Mouse (Mus musculus): ENCODE results near the gene Cdc42ep3. TPM values are rescaled to one million over a fixed set of nuclear protein-coding genes. Genes with fewer than 3 reads are reported as not detected.

Cdc42ep3 gene
- polyA plus RNA-seq, 1 experiment, result 36.1 TPM

DNA sequence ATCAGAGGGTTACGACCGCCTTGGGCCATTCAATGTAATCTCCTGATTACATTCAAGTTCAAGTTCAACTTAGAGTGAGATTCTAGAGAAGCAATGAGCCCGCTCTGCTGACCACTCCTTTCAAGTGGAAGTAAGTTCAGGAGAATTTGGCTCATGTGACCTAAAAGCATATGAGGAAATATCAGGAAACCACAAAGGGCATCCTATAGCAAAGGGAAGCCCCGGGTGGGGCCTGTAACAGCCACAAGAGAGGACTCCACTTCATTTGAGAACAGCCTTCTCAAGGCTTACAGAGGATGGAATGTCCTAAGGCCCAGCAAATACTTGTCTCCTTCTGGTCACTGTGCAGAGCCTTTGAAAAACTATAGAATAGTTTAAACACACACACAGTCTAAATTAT lies 7.6 kb downstream of the Cdc42ep3 start:
- no peak overlapping the region for H3K4me3 ChIP-seq (ENCODE audit: insufficient read depth, low read length)
- H3K27ac ChIP-seq (ENCODE audit: insufficient read depth, low read depth, low read length), result peak overlapping the region; percentile 99
- no peak for TF ChIP-seq CTCF (IDR thresholded peaks at IDR 0.05; ENCODE audit: low read depth, low read length)
- no peak for TF ChIP-seq POLR2A (IDR thresholded peaks at IDR 0.05; ENCODE audit: borderline replicate concordance, low read depth, low read length)
- peaks cover 64% of the 10 kb centered on the region for H3K4me1 ChIP-seq (ENCODE audit: control insufficient read depth, insufficient read depth, low read length)

DNA sequence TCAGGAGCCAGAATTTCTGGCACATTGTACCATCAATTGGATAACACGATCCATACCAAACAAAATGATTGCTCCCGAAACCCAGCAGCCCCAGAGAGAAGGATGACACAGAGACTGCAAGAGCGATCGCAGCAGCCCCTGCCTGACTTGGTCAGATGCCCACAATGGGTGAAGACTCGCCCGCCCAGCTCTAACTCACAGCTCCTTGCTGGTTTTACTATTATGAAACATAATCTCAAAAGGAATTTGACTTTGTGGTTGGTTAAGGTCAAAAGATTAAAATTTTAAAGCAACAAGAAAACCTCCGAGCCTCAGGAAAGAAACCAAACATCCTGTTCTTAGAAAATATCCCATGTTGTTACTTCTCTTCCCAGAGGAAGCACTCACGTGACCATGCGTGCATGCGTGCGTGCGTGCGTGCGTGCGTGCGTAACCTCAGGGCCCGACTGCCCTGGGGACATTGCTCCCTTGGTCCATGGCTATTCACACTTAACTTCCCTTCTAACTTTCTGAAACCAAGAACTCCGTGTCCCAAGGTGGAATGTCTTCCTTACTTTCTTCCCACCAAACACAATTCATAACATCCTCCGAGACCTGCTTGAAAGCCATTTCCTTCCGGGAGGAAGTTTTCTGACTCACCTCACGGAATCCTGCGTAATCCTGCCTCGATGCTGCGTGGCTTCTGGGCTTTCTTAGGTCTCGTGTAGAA lies 9.7 kb downstream of the Cdc42ep3 start:
- peaks cover 68% of the 10 kb centered on the region for H3K4me1 ChIP-seq (ENCODE audit: control insufficient read depth, insufficient read depth, low read length)
- TF ChIP-seq POLR2A (IDR thresholded peaks at IDR 0.05; ENCODE audit: borderline replicate concordance, low read depth, low read length) (no peak), CTCF (IDR thresholded peaks at IDR 0.05; ENCODE audit: low read depth, low read length) (no peak)
- H3K27ac ChIP-seq (ENCODE audit: insufficient read depth, low read depth, low read length), result no peak overlapping the region
- no peak overlapping the region for H3K4me3 ChIP-seq (ENCODE audit: insufficient read depth, low read length)

DNA sequence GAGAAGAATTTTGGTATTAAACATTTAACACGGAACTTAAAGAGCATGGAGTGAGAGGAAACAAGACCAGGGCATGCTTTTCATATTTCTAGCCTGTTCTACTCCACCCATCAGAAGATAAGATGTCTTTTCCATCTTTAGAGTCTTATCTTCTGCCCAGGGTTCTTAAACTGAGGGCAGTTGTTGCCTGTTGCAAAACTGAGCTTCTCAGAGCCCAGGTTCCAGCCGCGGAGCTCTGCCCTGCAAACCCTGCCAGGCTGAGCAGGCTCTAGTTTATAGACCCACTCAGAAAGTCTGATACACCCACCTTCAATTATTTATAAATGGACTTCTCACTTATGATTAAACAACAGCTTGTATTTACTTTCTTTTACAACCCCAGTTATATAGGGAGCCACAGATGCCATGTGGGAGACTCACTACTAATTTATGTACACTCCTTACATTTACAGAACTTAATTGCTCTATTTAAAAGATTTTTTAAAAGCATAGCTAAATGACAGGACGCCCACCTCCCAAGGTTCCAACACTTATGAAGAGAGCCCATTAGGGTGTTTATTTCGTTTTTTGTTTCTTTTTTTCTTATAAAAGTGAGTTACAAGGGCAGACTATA lies 11.5 kb downstream of the Cdc42ep3 start:
- H3K4me1 ChIP-seq (ENCODE audit: control insufficient read depth, insufficient read depth, low read length), result peaks cover 54% of the 10 kb centered on the region
- H3K27ac ChIP-seq (ENCODE audit: insufficient read depth, low read depth, low read length), result no peak overlapping the region
- H3K4me3 ChIP-seq (ENCODE audit: insufficient read depth, low read length), result no peak overlapping the region
- TF ChIP-seq CTCF (IDR thresholded peaks at IDR 0.05; ENCODE audit: low read depth, low read length) (no peak), POLR2A (IDR thresholded peaks at IDR 0.05; ENCODE audit: borderline replicate concordance, low read depth, low read length) (no peak)

DNA sequence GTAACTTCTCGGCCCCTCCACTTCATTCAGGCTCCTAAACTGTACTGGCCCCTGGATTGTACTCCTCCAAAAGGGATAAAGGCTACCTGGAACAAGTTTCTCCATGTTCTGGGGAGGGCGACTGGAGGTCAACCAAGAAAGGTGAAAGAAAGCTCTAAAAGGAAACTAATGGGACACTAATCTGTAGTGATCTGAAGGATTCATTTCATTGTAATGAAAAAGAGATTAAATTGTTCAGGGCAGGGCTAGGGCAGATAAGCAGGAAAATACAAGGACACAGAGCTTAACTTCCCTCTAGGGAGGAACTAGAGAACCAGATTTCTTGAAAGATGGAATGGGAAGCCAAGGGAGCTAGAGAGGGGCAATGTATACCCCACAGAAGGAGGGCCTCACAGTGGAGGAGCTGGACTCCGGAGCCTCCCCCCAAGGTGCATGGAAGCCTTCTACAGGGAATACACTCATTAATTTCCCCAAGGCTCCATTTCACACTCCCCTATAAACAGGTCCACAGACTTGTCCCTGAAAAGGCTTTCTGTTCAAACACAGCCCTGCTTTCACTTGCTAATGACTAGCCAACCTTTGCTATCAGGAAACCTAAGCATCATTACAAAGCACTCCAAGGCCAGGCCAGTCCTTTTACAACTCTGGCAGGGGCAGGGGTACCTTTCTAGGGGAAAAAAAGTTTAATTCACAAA lies 12.1 kb downstream of the Cdc42ep3 start:
- TF ChIP-seq CTCF (IDR thresholded peaks at IDR 0.05; ENCODE audit: low read depth, low read length), result no peak
- Histone ChIP-seq H3K4me3 (ENCODE audit: insufficient read depth, low read length) (no peak overlapping the region), H3K27ac (ENCODE audit: insufficient read depth, low read depth, low read length) (peak overlapping the region; percentile 18; the same call in 1 of the 2 replicates), H3K4me1 (ENCODE audit: control insufficient read depth, insufficient read depth, low read length) (peaks cover 51% of the 10 kb centered on the region)

DNA sequence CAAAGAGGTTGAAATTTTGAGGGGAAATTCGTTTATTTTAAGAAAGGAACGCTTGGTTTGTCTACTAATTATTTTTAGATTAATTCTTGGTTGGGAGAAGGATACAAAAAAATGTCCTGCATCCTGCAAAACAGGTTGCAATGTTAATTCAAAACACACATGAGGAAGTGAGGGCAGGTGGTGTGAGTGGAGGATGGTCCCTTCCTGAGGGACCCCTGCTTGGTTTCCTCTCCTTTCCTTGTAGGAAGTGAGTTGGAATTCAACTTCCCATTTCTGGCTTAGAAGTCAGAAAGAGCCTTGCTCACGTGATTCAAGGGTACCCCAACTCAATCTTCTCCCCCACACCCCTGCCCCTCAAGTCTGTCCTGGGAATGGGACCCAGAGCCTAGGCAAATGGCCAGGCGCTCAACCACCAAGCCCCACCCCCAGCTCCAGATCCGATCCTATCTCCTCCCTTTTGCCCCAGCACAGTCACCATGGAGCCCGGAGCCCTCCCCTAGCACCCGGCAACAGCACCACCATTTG lies 12.9 kb downstream of the Cdc42ep3 start:
- TF ChIP-seq POLR2A (IDR thresholded peaks at IDR 0.05; ENCODE audit: borderline replicate concordance, low read depth, low read length), result no peak
- TF ChIP-seq CTCF (IDR thresholded peaks at IDR 0.05; ENCODE audit: low read depth, low read length), result no peak
- Histone ChIP-seq H3K27ac (ENCODE audit: insufficient read depth, low read depth, low read length) (peak overlapping the region; percentile 53), H3K4me1 (ENCODE audit: control insufficient read depth, insufficient read depth, low read length) (peaks cover 48% of the 10 kb centered on the region), H3K4me3 (ENCODE audit: insufficient read depth, low read length) (no peak overlapping the region)

DNA sequence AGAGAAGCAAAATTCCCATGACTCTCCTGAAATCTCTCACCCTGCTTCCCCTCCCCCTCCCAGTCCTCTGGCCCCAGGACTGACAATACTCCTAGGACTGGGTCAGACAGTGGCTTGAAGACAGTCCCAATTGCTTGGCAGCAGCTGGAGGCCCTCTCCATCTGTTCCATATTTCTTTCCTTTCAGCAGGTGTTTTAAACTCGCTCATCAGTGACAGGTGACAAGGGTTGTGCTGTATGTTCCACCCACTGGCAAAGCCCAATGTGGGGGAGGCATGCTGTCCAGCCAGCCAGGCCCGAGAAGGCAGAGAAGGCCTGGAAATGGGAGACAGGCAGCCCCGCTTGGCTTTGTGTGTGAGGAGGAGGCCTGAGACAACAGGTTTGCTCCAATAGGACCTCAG lies 17.4 kb downstream of the Cdc42ep3 start:
- no peak for TF ChIP-seq CTCF (IDR thresholded peaks at IDR 0.05; ENCODE audit: low read depth, low read length)
- TF ChIP-seq POLR2A (IDR thresholded peaks at IDR 0.05; ENCODE audit: borderline replicate concordance, low read depth, low read length), result no peak
- Histone ChIP-seq H3K4me1 (ENCODE audit: control insufficient read depth, insufficient read depth, low read length) (peaks cover 38% of the 10 kb centered on the region), H3K4me3 (ENCODE audit: insufficient read depth, low read length) (no peak overlapping the region), H3K27ac (ENCODE audit: insufficient read depth, low read depth, low read length) (no peak overlapping the region)

DNA sequence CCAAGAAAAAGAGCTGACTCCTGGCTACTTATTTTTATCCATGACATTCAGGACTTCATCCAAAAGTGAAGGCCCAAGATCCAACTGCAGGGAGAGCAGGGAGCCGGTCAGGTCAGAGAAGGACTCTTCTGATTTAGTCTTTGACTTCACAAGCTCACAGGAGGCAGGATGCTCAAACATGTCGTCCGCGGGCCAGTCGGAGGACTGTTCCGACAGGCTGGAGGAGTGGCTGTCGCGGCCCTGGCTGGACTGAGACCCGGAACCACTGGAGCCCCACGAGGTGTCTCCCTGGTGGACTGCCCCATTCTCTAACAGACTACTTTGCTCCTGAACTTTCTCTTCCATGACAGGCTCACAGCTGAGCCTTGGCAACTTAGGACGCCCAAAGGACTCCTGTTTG lies 20.2 kb downstream of the Cdc42ep3 start:
- H3K27ac ChIP-seq (ENCODE audit: insufficient read depth, low read depth, low read length), result peak overlapping the region; percentile 64
- no peak overlapping the region for H3K4me3 ChIP-seq (ENCODE audit: insufficient read depth, low read length)
- no peak for TF ChIP-seq POLR2A (IDR thresholded peaks at IDR 0.05; ENCODE audit: borderline replicate concordance, low read depth, low read length)
- no peak for TF ChIP-seq CTCF (IDR thresholded peaks at IDR 0.05; ENCODE audit: low read depth, low read length)
- peaks cover 25% of the 10 kb centered on the region for H3K4me1 ChIP-seq (ENCODE audit: control insufficient read depth, insufficient read depth, low read length)

DNA sequence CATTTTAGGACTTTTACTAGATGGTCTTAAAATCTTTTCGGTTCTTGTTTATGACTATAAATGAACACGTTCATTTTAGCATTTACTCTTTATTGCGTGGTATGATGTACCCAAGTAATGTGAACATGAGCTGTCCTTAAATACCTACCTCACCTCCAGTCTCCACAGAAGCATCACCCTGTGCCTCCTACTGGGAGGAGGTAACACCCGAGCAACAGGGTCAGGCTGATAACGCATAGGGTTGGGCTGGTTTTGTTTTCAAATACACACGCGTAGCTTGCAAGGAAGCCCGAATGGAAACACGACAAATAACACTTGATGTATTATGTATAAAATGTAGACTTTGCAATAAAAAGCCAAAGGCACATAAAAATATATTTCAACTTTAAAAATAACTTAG lies 21.2 kb downstream of the Cdc42ep3 start:
- peaks cover 22% of the 10 kb centered on the region for H3K4me1 ChIP-seq (ENCODE audit: control insufficient read depth, insufficient read depth, low read length)
- TF ChIP-seq POLR2A (IDR thresholded peaks at IDR 0.05; ENCODE audit: borderline replicate concordance, low read depth, low read length) (no peak), CTCF (IDR thresholded peaks at IDR 0.05; ENCODE audit: low read depth, low read length) (no peak)
- no peak overlapping the region; the same call in 1 of the 2 replicates for H3K27ac ChIP-seq (ENCODE audit: insufficient read depth, low read depth, low read length)

DNA sequence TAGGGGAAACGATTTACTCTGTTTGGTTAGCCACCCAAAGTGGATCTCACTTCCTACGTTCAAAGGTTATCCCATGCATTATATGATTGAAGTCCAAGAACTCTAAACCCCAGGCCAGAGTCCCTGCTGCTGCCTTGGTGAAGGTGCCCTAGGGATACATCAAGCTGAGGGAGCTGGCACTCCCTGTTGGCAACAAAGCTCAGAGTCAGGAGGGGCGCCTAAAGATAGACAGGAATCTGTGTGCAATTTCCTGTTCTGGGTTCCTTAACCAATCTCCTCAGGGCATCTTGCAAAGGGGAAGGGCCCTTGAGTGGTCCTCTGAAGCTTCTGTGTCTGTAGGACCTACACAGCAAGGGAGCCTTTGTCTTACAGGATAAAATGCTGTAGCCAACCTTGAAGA lies 22.0 kb downstream of the Cdc42ep3 start:
- peak overlapping the region; percentile 61 for H3K27ac ChIP-seq (ENCODE audit: insufficient read depth, low read depth, low read length)
- peaks cover 22% of the 10 kb centered on the region for H3K4me1 ChIP-seq (ENCODE audit: control insufficient read depth, insufficient read depth, low read length)
- no peak for TF ChIP-seq CTCF (IDR thresholded peaks at IDR 0.05; ENCODE audit: low read depth, low read length)
- TF ChIP-seq POLR2A (IDR thresholded peaks at IDR 0.05; ENCODE audit: borderline replicate concordance, low read depth, low read length), result no peak
- no peak overlapping the region for H3K4me3 ChIP-seq (ENCODE audit: insufficient read depth, low read length)

More for the DNA sequence above, 21.2 kb downstream of the Cdc42ep3 start:
- no peak overlapping the region for H3K4me3 ChIP-seq (ENCODE audit: insufficient read depth, low read length)

DNA sequence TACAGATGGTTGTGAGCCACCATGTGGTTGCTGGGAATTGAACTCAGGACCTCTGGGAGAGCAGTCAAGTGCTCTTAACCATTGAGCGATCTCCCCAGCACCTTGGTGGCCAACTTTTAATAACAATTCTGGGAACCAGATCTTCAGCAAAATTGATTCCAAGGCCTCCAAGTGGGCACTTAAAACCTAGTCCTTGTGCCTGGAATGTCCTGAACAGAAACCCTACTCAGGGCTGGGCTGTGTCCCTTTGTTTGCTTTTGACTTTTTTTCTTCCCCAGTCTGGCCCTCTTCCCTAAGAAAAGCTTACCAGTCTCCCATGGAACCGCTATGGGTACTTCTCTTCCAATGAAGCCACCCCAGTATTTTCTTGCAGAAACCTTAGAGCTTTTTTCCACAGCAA lies 24.5 kb downstream of the Cdc42ep3 start:
- Histone ChIP-seq H3K27ac (ENCODE audit: insufficient read depth, low read depth, low read length) (no peak overlapping the region), H3K4me3 (ENCODE audit: insufficient read depth, low read length) (no peak overlapping the region), H3K4me1 (ENCODE audit: control insufficient read depth, insufficient read depth, low read length) (peaks cover 22% of the 10 kb centered on the region)
- no peak for TF ChIP-seq POLR2A (IDR thresholded peaks at IDR 0.05; ENCODE audit: borderline replicate concordance, low read depth, low read length)
- TF ChIP-seq CTCF (IDR thresholded peaks at IDR 0.05; ENCODE audit: low read depth, low read length), result no peak

Measured in bone marrow macrophage, adult 2 months (primary cell).